Mouse (Mus musculus) intestine, embryonic 14.5 days (tissue): ENCODE results near the gene Agtr2. TPM values are rescaled to one million over a fixed set of nuclear protein-coding genes. Genes with fewer than 3 reads are reported as not detected.
"Not testable (repeated sequence)": the region's sequence is repeated elsewhere in the genome, so short reads cannot be mapped to it uniquely, and the experiment has no call there.

Experiments
- ATAC-seq: fragments of 200-750 bp; cut with Nextera tagmentation; replicated peaks from 2 replicates; pipeline ENCODE4 v1.8.0; 2017; ENCODE audit warnings: low read depth, moderate number of reproducible peaks, moderate TSS enrichment, moderate library complexity; ENCODE audit not compliant: low FRiP score, low TSS enrichment
- DNase-seq: peaks from one replicate; pipeline ENCODE4 v3.0.0-alpha.2; 2018; ENCODE audit warnings: low spot score
- H3K27ac ChIP-seq: fragments of 300-500 bp; sonication (generic); 2 replicates; pipeline ENCODE4 v1.5.1; 2014; ENCODE audit warnings: low read depth, mild to moderate bottlenecking, control low read depth
- H3K27me3 ChIP-seq: fragments of 300-500 bp; sonication (generic); replicated peaks from 2 replicates; pipeline ENCODE4 v1.6.1; 2014; ENCODE audit warnings: low read length, control low read depth; ENCODE audit not compliant: control insufficient read depth, insufficient read depth
- H3K36me3 ChIP-seq: fragments of 300-500 bp; sonication (generic); 2 replicates; pipeline ENCODE4 v1.6.1; 2014; ENCODE audit warnings: low read length, control low read depth; ENCODE audit not compliant: control insufficient read depth, insufficient read depth
- H3K4me1 ChIP-seq: fragments of 300-500 bp; sonication (generic); replicated peaks from 2 replicates; pipeline ENCODE4 v1.6.1; 2014; ENCODE audit warnings: low read length, control low read depth, mixed read lengths; ENCODE audit not compliant: control insufficient read depth, insufficient read depth
- H3K4me2 ChIP-seq: fragments of 300-500 bp; sonication (generic); 2 replicates; pipeline ENCODE4 v1.6.1; 2014; ENCODE audit warnings: low read length
- H3K4me3 ChIP-seq: fragments of 300-500 bp; sonication (generic); 2 replicates; pipeline ENCODE4 v1.5.1; 2014; ENCODE audit warnings: low read depth, low read length, control low read depth, mixed read lengths
- H3K9ac ChIP-seq: fragments of 300-500 bp; sonication (generic); 2 replicates; pipeline ENCODE4 v1.6.1; 2014; ENCODE audit warnings: mild to moderate bottlenecking, low read length
- H3K9me3 ChIP-seq: fragments of 300-500 bp; sonication (generic); 2 replicates; pipeline ENCODE4 v1.6.1; 2016; ENCODE audit warnings: low read length, control low read depth; ENCODE audit not compliant: control insufficient read depth
- WGBS: fragments of 180-500 bp; shearing (Covaris S2); extraction: QIAGEN DNeasy Blood & Tissue Kit; methylation state at CpG from one replicate; pipeline ENCODE4 v1.1.7; 2014; 5-methylcytosine and 5-hydroxymethylcytosine counted together
- polyA plus RNA-seq: library from polyadenylated mRNA; unstranded; fragments of >200 nt; fragmentation: Nextera tagmentation; extraction: Ambion mirVana; gene quantifications from 2 replicates; pipeline ENCODE4 v1.2.1, GENCODE M21; 2014

Agtr2 gene
- 4.8 and 5.6 TPM in 2 replicates for polyA plus RNA-seq

GRCm38 (mm10) chrX:21484414-21484813, at the start of gene Agtr2:
Gene Agtr2 (plus strand): TSS chrX:21484544.
- 0 out of 2 replicates have a peak within 1 kb of the TSS, but pooled peaks have one; percentile 11 for H3K4me3 ChIP-seq
- H3K36me3 ChIP-seq: no peaks in the 10 kb centered on the region
- H3K9me3 ChIP-seq: no peaks in the 10 kb centered on the region
- no peaks in the 10 kb centered on the region for H3K27me3 ChIP-seq
- no peak within 1 kb of the TSS for H3K27ac ChIP-seq
- DNase-seq (no peak), ATAC-seq (no peak)
- H3K4me1 ChIP-seq: no peaks in the 10 kb centered on the region
- H3K4me2 ChIP-seq: peak within 1 kb of the TSS; percentile 11; the same call in 1 of the 2 replicates
- H3K9ac ChIP-seq: no peak within 1 kb of the TSS
- 42% methylated on average over 5 of the region's 5 CpGs for WGBS

DNA sequence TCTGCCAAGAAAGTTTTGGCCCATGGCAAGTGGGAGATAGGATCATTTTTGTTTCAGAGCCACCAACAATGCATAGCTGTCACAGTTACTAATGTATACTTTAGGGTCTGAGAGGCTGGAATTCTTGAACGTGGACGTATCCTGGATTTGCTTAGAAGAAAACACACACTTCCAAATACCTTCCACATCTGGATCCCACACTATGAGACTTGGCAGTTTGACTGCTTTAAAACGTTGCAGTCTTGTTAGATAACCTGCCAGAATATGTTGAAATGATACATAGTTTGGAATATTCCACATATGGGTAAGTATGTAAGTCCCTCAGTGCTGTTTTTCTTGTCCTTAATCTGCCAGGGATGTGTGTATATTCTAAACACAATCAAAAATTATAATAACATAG, 31.8 kb upstream of the Agtr2 start:
- Histone ChIP-seq H3K27me3 (no peaks in the 10 kb centered on the region), H3K9me3 (no peaks in the 10 kb centered on the region), H3K27ac (no peak overlapping the region), H3K4me1 (no peaks in the 10 kb centered on the region), H3K4me3 (no peak overlapping the region), H3K4me2 (no peak overlapping the region), H3K9ac (no peak overlapping the region), H3K36me3 (no peaks in the 10 kb centered on the region)
- DNase-seq (no peak), ATAC-seq (no peak)
- WGBS: 28% methylated on average over 3 of the region's 3 CpGs

DNA sequence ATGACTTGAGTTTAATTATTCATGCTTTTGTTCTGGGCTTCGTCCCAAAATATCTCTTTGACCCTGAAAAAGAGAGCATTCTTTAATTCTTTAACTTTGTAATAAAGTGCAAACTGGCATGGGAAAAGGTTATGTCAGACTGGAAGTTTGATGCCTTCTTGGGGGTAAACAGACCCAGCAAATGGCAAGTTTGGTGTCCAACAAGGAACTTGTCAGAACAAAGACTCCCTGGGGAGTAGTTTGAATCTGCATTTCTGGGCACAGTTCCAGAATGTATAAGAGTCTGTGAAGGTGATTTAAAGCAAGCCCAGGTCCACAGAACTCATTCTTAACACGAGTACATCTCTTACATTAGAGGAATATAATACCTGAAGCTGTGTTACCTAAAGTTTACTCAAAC, 3.8 kb downstream of the Agtr2 start:
- H3K9ac ChIP-seq: no peak overlapping the region
- ATAC-seq: no peak
- no peak for DNase-seq
- no peaks in the 10 kb centered on the region for H3K36me3 ChIP-seq
- H3K9me3 ChIP-seq: no peaks in the 10 kb centered on the region
- H3K4me1 ChIP-seq: no peaks in the 10 kb centered on the region
- 62% methylated on average over 2 of the region's 2 CpGs for WGBS
- H3K4me3 ChIP-seq: no peak overlapping the region
- H3K27me3 ChIP-seq: no peaks in the 10 kb centered on the region
- no peak overlapping the region for H3K4me2 ChIP-seq
- no peak overlapping the region for H3K27ac ChIP-seq

DNA sequence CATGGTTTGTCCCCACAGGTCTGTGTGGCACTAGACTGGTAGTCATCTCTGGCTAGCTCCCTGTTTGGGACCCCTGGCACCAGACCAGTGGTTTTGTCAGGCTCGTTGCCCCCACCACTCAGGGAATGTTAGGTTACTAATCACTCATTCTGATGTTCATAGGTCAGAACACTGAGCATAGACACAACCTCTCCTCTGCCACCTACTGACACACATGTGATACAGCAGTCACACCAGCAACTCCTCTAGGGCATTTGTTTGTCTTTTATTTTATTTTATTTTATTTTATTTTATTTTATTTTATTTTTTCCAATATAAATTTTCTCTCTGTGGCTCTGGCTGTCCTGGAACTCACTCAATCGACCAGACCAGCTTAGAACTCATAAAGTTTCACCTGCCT, 15.9 kb downstream of the Agtr2 start:
- H3K4me1 ChIP-seq: no peaks in the 10 kb centered on the region
- no peak overlapping the region for H3K9ac ChIP-seq
- no peaks in the 10 kb centered on the region for H3K27me3 ChIP-seq
- 35% methylated on average over 2 of the region's 2 CpGs for WGBS
- H3K9me3 ChIP-seq: no peaks in the 10 kb centered on the region
- no peak overlapping the region for H3K4me3 ChIP-seq
- H3K4me2 ChIP-seq: no peak overlapping the region
- DNase-seq (no peak), ATAC-seq (no peak)
- H3K36me3 ChIP-seq: no peaks in the 10 kb centered on the region
- H3K27ac ChIP-seq: no peak overlapping the region

DNA sequence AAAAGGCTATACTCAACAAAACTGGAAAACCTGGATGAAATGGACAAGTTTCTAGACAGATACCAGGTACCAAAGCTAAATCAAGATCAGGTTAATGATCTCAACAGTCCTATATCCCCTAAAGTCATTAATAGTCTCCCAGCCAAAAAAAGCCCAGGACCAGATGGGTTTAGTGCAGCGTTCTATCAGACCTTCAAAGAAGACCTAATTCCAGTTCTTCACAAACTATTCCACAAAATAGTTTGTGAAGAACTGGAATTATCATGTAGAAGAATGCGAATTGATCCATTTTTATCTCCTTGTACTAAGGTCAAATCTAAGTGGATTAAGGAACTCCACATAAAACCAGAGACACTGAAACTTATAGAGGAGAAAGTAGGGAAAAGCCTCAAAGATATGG, 23.0 kb downstream of the Agtr2 start:
- not testable (repeated sequence) for H3K9ac ChIP-seq, H3K9me3 ChIP-seq, H3K27ac ChIP-seq, H3K4me1 ChIP-seq, DNase-seq, H3K36me3 ChIP-seq, H3K4me2 ChIP-seq, H3K4me3 ChIP-seq, ATAC-seq, H3K27me3 ChIP-seq
- WGBS: 90% methylated on average over 2 of the region's 2 CpGs

GRCm38 (mm10) chrX:21522590-21522989, 38.2 kb downstream of the Agtr2 start:
- no peak for DNase-seq

More at GRCm38 (mm10) chrX:21522590-21522989, 38.2 kb downstream of the Agtr2 start:
- H3K36me3 ChIP-seq: no peaks in the 10 kb centered on the region
- no peak overlapping the region for H3K9ac ChIP-seq
- no peak overlapping the region for H3K4me2 ChIP-seq
- no peak for ATAC-seq
- no peak overlapping the region for H3K27ac ChIP-seq
- H3K27me3 ChIP-seq: no peaks in the 10 kb centered on the region
- H3K9me3 ChIP-seq: no peaks in the 10 kb centered on the region
- 75% methylated on average over 4 of the region's 4 CpGs for WGBS
- no peaks in the 10 kb centered on the region for H3K4me1 ChIP-seq
- H3K4me3 ChIP-seq: no peak overlapping the region

Other genes starting within 250 kb of the Agtr2 start
- 0.34 and 0.43 TPM in 2 replicates for gene Slc6a14, start 230.4 kb downstream of the Agtr2 start, polyA plus RNA-seq